Mouse (Mus musculus): Measurements from ENCODE around the gene Dnah2.

The Dnah2 gene

DNA sequence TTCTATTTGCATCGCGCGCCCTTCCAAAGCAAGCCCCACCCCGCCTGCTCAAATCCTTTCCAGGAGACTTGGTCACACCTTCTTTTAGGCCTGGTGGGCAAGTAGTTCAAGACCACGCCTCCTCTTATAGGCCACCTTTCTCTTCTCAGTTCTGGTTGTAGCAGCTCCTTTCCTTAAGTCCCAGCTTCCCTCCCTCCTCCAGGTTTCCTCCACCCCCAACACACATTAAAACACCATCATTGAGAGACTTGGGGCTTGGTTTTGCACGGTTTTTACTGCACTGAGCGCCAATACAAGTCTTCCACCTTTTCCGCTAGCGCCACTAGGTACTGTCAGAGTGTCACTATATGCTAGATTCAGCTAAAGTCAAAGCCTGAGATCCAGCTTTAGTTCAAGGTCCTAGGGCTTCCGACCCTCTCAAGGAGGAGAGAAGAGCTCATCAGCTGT lies 128.3 kb downstream of the Dnah2 start:
- DNase-seq (ENCODE audit: inconsistent age in 2 of 2, low spot score in 1 of 2): no peak

DNA sequence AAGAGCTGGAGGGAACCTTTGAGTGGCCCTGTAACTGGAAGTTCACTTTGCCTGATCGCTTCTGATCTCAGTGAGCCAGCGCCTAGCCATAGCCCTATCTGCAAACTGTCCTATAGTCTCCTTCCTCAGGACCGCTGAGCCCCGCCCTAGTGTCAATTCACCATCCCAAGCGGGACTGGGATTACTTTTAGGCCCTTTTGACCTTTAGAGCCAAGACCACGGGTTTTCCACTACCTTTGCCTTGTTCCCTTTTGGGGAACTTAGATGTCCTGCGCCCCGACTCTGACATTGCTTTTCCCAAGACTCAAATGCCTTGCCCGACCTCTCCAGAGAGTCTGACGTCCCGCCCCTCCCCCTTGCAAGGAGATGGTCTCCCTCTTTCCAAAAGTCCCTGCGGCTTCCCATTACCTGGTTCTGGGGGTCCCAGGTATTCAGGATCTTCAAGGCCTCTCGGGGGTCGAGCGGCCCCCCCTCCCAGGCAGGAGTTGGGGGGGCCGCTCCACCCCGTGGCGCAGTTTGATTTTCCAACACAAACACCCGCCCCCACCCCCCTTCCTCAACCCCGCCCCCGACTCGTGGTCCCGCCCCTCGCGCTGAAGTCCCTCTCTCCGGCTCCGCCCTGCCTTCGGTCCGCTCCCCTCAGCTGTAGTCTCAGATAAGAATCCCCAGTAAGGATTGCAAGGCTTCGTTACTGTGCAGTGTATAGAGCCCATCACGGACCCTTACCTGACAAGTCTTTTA lies 128.9 kb downstream of the Dnah2 start:
- peak; percentile 77 to 93 for DNase-seq (ENCODE audit: inconsistent age in 2 of 2, low spot score in 1 of 2)

DNA sequence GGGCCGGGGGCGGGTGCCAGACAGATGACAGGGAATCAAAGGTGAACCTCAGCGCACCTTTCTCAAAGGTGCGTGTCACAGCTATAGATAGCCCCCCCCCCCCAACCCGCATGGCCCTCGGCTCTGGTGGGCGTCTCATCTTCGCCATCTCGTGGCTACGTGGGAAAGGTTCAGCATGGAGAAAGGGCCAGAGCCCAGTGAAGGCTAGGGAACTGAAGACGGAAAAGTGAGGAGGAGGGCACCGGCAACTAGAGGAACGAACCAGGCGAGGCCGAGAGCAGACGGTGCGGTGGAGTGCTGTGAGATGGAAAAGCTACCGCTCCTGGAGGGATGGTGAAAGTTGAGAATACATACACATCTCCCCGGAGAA lies 129.5 kb downstream of the Dnah2 start:
- DNase-seq (ENCODE audit: inconsistent age in 2 of 2, low spot score in 1 of 2): peak in 1 of 2 experiments; percentile 59

DNA sequence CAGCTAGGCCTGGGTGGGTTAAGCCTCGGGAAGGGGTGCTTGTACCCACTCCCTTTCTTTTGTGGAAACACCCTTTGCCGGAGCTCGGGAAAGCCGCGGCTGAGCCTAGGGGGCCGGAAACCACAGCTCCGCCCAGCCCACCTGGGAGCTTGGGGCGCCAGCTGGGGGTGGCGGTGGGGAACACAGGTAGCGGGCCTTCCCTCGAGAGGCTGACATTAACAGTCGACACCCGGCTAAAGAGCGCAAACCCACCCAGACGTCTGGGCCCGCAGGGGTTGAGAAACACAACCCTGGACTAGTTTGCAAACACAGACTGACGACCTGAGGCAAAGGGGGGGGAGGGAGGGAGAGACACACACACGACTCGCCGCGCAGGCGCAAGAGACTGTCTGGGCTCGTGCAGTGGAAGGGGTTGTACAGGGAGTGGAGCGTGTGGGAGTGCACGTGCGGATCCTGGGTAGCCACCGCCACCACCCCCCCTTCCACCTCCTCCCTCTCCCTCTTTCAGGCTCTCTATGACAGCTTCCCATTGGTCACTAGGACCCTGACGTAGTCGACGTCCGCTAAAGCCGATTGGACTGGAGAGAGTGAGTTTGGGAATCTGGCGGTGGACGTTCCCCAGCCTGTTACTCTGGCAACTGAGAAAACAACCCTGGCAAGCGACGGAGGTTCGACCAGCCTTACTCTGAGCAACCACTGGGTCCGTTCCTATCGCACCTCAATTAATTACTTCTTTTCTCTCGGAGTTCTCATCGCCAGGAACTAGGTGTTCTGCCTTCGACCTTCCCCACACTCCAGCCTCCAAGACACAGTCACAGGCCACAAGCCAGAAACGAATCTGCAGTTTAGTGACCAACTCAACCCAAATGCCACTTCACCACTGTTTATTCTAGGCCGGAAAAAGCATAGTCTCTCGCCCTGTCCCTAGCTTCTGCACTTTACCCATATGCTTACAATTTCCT lies 130.1 kb downstream of the Dnah2 start:
- peak; percentile 96 to 98 for DNase-seq (ENCODE audit: inconsistent age in 2 of 2, low spot score in 1 of 2)

DNA sequence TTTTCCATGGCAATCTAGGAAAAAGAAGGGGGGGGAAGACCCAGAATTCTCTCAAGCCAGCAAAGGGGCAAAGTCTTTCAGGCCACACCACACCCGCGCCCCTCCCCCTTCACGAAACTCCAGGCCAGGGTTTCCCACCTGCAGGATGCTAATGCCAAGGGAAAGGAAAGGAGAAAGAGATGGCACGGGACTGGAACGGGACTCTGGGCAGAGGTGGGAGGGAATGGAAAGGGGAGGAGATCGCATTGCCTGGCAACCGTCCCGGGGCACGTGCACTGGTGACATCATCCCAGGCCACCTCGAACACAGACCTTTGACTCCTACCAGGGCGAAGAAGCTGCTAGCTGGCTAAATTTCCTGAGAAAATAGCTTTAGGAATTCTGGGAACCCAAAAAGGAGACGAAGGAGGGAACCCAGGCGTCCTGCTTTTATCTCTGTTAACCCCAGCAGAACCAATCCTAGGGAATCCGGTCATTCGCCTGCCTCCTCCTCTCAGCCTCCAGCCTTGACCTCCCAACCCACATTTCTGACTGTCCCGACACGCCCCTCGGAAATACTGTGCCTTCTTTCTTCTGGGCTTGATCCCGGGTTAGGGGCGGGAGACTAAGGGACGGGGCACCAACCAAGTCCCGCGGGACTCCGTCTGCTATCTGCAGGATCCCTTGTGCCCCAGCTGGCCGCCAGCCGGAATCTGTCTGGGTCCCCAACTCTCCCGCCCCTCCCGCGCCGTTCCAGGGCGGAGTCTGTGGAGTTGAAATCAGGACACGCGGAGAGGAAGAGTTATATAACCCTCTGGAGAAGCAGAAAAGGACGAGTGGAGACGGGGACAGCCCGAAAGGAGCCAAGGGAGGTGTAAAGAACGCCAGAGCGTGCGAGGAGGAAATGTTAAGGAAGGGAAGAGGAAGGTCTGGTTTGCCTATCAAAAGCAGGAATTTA lies 131.2 kb downstream of the Dnah2 start:
- DNase-seq (ENCODE audit: inconsistent age in 2 of 2, low spot score in 1 of 2): peak; percentile 97 to 99

DNA sequence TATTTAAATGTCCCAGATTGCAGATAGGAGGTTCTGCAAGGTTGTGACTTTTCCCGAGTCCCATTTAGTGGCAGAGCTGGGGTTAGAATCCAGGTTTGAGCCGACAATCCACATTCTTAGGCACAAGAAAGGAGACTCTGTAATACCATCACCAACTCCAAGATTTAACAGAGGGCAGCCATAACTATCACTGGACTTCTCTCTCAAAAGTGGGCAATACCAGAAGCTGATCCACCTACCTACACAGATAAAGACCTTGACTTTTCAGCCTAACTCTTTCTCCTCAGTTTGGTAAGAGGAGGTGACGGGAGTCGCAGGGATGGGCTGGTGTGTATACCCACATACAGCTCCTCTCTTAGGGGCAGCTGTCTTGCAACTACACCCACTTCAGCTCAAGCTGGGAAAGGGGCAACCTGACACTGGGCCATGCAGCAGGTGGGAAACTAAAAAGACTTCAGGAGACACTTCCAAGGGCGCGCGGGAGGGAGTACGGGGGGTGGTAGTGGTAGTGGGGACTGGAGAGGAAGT lies 131.9 kb downstream of the Dnah2 start:
- DNase-seq (ENCODE audit: inconsistent age in 2 of 2, low spot score in 1 of 2): no peak

DNA sequence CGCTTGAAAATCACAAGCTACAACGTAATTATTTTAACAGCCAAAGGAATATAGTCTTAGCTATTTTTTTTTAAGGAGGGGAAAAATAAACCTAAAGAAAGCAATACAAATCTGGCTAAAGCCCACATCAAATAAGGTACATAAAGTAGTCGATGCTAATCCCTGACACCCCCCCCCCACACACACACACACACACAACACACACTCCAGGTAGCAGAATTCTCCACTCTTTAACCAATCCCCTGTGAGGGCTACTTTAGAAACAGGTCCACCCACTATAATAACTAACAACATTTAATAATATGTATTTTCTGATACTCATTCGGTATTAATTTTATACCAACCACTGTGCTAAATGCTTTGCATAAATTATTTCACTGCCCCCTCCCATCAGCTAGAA lies 132.4 kb downstream of the Dnah2 start:
- no peak for DNase-seq (ENCODE audit: inconsistent age in 2 of 2, low spot score in 1 of 2)

DNA sequence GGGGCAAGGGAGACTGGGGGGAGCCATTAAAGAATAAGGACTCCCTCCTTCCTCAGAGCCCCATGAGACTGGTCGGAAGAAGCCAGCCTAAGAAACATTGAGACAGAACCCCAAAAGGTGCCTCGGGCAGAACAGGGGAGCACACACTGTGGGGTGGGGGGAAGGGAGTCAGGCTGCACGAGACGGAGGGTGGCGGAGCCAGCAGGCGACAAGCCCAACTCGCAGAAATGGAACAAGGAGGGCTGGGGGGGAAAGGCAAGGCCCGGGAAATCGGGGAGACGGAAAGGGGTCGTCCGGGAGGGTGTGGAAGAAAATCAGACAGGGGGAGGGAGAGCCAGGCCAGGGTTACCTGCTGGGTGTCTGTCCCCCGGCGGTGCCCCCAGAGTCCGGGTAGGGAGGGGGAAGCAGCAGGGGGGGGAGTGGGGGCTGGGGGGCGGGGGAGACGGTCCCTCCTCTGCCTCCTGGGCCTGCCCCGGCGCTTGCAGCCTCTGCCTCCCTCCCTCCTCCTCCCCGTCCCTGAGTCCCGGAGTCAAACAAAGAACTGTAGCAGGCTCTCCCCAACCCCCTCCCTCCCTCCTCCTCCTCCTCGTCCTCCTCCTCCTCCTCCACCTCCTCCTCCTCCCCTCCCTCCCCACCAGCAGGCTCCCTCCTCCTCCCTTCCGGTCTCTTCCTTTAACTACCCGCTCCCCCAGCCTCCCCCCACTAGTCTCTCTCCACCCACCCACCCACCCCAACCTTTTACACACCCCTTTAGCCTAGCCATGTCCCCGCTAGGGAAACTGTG lies 133.1 kb downstream of the Dnah2 start:
- DNase-seq (ENCODE audit: inconsistent age in 2 of 2, low spot score in 1 of 2): peak; percentile 62 to 82

DNA sequence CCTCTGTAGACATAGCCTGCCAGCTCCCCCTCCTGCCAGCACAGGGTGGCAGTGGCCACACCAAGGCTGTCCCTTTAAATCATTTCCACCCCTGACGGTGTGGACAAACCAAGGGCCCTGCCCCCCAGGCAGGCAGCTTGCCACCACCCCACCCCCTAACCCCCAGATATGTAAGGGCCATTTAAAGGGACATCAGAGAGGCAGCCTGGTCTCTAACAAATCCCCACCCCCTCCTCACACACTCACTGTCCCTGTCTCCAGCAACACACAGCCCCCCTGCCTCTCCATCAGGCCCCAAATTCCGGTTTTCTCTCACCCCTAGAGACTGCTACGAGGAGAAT lies 133.6 kb downstream of the Dnah2 start:
- peak in 1 of 2 experiments; percentile 63 for DNase-seq (ENCODE audit: inconsistent age in 2 of 2, low spot score in 1 of 2)

DNA sequence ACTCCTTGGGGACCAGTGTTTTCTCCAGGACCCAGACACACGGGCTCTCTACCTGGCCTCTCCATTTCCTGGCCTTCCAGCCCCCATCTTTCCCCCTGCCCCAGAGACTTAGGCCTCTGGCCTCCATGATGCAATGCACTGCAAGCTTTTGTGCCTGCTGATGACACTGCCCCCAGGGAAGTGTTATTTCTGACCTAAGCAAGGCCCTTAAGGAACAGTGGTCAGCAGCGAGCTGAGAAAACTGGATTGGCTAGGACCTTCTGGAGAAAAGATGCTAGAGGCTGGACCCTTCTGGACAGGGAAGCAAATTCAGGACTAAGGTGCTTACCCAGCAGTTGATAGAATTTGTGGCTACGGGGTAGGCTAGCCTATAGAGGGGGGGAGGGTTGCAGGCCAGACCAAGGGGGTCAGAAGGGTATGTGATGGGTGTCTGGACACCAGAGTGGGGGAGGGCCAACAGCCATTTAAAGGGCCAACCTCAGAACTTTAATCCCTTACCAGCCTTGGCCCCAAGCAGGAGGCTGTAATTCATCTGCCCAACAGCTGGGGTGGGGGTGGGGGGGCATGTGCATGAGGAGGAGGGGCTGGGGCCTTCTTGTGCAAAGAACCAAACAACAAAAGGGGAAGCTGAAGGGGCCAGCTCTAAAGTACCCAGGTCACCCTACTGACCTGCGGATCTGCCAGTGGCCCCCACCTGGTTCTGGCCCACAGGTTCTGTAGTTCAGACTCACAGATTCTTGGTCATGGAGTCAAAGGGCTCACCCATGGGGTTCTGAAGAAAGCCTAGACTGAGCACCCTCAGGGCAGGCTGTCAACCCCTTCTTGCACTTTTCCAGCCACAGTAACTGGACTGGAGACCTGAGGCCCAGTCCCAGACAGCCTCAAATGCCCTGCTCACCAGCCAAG lies 134.2 kb downstream of the Dnah2 start:
- DNase-seq (ENCODE audit: inconsistent age in 2 of 2, low spot score in 1 of 2): peak; percentile 18 to 44

DNA sequence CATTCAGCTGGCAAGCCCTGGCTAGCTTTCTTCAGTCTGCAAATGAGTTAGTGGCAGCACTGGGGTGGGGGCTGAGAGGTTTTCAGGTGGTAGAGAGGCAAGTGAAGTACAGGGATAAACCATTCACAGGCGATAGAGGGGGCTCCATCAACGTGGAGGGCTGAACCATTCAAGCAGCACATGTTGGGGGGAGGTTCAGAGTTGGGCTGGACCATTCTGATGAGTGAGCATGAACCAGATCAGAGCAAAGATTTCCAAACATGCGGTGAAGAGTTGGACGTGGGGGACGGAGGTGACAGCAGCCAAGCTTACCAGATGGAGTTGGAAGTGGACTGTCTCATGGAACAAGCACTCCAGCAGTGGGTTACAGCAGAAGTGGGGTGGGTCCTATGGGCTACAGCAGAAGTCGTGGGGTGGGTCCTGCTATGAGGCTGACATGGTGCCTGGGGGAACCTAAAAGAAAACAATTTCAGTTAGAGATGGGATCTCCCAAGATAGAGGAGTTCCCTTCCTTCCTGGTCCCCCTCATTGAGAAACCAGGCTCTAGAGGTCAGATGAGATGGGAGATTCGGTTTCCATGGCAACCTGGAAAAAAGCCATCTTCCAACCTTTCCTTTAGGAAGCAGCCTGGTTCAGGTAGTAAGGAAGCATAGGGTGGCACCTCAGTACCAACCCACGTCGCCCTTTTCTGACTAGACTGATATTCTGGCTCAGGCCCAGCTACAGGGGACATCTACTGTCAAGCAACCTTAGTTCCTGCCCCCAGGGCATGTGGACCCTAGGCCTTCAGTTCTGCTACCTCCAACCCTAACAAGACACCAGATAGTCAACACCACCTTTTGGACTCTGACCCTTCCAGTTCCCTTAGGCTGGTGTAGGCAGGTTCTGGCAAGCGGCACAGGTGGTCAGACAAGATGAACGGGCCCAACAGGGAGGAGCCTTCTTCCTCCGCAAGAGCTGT lies 135.4 kb downstream of the Dnah2 start, which contains the start of gene Kdm6b:
Gene Kdm6b (minus strand): TSS at position 455 of the 961 bp plus-strand sequence.
- peak; percentile 37 to 67 for DNase-seq (ENCODE audit: inconsistent age in 2 of 2, low spot score in 1 of 2)

DNA sequence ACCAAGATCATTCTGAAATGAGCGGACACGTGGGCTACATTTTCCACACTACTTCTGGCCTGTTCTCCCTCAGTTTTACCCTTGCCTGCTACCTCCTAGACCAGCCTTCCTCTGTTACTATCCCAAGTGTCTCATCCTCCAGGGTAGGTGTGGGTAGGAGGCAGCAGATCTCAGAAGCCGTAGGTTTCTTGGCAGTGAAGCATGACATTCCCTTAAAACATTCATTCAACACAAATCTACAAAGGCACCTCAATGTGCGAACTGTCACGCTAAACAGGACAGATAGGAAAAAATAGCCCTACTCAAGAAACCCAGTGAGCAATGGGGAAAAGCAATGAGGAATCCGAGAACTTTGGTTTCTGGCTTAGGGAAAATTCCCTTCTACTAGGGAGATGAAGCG lies 136.4 kb downstream of the Dnah2 start:
- DNase-seq (ENCODE audit: inconsistent age in 2 of 2, low spot score in 1 of 2): peak in 1 of 2 experiments; percentile 33

DNA sequence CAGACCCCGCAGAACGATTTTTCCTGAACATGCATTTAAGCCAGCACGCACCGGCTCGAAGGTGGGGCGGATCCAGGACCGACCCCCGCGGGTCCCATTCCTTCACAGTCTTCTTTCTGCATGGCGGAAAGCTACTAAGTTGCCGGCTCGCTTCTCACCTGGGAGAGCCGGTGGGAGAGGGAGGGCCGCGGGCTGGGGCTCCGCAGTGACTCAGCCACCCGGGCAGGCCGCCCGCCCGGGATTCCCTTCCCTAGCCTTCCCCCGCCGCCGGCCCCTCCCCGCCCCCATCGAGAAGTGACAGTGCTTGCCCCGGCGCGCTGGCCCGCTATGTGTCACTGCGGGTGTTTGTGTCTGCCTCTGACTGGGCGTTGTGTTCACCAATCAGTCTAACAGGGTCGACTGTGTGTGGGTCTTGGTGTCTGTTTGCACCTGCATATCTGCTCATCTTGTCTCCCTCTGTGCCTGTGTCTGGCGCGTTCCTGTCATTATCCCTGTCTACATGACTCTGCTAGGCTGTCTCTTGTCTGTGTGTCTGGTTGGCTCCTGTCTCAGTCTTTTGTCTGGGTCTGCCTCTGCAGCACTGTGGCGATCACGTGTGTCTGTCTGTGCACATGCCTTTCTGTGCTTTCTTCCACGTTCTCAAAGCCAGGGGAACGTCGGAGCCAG lies 137.2 kb downstream of the Dnah2 start:
- DNase-seq (ENCODE audit: inconsistent age in 2 of 2, low spot score in 1 of 2): peak; percentile 89 to 95

DNA sequence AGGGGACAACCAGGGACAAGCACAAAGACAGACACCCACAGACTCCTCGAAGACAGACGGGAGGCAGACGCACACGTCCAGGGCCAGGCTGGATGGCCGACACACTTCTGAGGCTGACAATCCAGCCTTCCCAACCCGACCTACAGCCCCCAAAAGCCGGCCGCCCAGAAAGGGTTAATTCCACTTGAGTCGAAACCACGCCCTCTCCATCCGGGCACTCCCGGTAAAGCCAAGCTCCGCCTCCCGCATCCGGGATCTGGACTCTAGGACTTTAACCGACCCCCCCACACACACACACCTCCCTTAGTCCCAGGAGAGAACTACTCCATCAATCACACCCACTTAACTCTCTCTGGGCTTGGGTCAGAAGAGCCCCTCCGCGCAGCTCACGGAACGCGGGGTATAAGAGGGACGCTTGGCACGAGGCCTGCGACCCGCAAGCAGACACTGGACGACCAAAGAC lies 137.8 kb downstream of the Dnah2 start:
- DNase-seq (ENCODE audit: inconsistent age in 2 of 2, low spot score in 1 of 2): peak; percentile 95 to 99

DNA sequence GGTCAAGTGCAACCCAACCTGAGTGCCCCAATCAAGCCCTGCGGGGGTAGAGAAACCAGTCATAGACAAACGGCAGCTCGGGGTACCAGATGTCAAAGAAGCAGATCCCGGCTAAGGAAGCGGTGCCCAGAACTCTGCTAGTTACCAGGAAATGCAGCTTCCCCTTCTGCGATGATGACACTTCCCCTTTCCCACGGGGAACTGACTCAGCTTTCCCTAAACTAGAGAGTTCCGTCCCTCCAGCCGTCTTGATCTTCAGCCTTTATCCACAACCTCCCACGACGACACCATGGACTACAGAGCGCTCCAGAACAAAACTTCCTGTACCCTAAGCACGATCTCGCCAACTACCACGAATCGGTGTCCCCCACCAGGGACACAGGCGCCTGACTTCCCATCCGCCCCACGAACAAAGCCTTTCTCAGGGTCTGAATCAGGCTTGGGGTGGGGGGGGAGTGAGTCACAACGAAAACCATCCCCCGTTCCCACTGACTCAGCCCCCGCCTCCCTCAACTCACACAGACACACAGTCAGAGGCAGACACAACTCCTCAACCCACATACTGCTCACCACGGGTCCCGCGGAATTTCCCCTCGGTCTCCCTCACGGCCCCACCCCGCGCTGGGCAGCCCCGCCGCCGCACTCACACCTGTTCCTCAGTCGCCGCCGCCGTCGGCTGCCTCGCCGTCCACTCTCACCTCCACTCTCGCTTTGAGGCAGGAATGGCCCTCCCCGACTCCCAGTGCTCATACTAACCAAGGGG lies 138.4 kb downstream of the Dnah2 start:
- peak; percentile 85 to 95 for DNase-seq (ENCODE audit: inconsistent age in 2 of 2, low spot score in 1 of 2)

DNA sequence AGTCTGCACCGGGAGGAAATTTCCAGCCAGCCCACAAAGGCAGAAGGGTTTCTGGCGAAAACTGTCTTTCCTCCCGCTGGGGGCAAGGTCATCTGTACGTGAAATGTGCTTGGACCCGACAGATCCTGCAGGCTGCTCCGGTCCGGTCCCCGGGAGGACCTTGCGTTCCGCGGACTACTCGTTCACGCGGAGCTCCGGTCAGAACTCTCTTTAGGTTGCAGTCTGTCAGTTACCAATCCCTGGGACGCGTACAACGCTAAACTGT lies 138.9 kb downstream of the Dnah2 start:
- peak in 1 of 2 experiments; percentile 92 for DNase-seq (ENCODE audit: inconsistent age in 2 of 2, low spot score in 1 of 2)

Data from adrenal gland, adult (tissue).